Mouse (Mus musculus): ENCODE measurements at regions not wholly inside any gene's neighbourhood (a gene's known extent, or its start where the extent isn't known, plus 50 kb on each side); places are given as distances from the start of the nearest gene placed in this dataset.

- DNase-seq (ENCODE audit: low spot score), result no peak
These were observed 111.1 kb downstream of the Ccdc71l start for GRCm38 (mm10) chr12:32489415-32490139.

GRCm38 (mm10) chr12:32504196-32504595 is 125.7 kb downstream of the Ccdc71l start:
- DNase-seq (ENCODE audit: low spot score), result no peak

GRCm38 (mm10) chr12:32508671-32509070 is 130.2 kb downstream of the Ccdc71l start:
- DNase-seq (ENCODE audit: low spot score), result no peak

- DNase-seq (ENCODE audit: low spot score), result no peak
These were observed 147.1 kb downstream of the Ccdc71l start for GRCm38 (mm10) chr12:32525586-32525985.

GRCm38 (mm10) chr12:32531216-32531615 is 152.7 kb downstream of the Ccdc71l start:
- DNase-seq (ENCODE audit: low spot score), result no peak

- DNase-seq (ENCODE audit: low spot score), result no peak
These were observed 155.1 kb downstream of the Ccdc71l start for GRCm38 (mm10) chr12:32533641-32534040.

GRCm38 (mm10) chr12:32545466-32545865 is 167.0 kb downstream of the Ccdc71l start:
- no peak for DNase-seq (ENCODE audit: low spot score)

- DNase-seq (ENCODE audit: low spot score), result no peak
These were observed 167.9 kb downstream of the Ccdc71l start for GRCm38 (mm10) chr12:32546356-32546755.

GRCm38 (mm10) chr12:32553793-32554192 is 175.3 kb downstream of the Ccdc71l start:
- no peak for DNase-seq (ENCODE audit: low spot score)

GRCm38 (mm10) chr12:32567777-32568176 is 189.3 kb downstream of the Ccdc71l start:
- DNase-seq (ENCODE audit: low spot score), result no peak

- no peak for DNase-seq (ENCODE audit: low spot score)
These were observed 202.8 kb downstream of the Ccdc71l start for GRCm38 (mm10) chr12:32581304-32581703.

GRCm38 (mm10) chr12:32602131-32602815 is 217.1 kb upstream of the Nampt start:
- no peak for DNase-seq (ENCODE audit: low spot score)

- DNase-seq (ENCODE audit: low spot score), result no peak
These were observed 214.0 kb upstream of the Nampt start for GRCm38 (mm10) chr12:32605353-32605752.

- no peak for DNase-seq (ENCODE audit: low spot score)
These were observed 204.3 kb upstream of the Nampt start for GRCm38 (mm10) chr12:32615000-32615399.

- no peak for DNase-seq (ENCODE audit: low spot score)
These were observed 203.3 kb upstream of the Nampt start for GRCm38 (mm10) chr12:32616086-32616485.

GRCm38 (mm10) chr12:32617031-32617430 is 202.3 kb upstream of the Nampt start:
- DNase-seq (ENCODE audit: low spot score), result no peak

GRCm38 (mm10) chr12:32619830-32620229 is 199.5 kb upstream of the Nampt start:
- DNase-seq (ENCODE audit: low spot score), result peak; percentile 15

- no peak for DNase-seq (ENCODE audit: low spot score)
These were observed 197.6 kb upstream of the Nampt start for GRCm38 (mm10) chr12:32621739-32622138.

GRCm38 (mm10) chr12:32628552-32628951 is 190.8 kb upstream of the Nampt start:
- no peak for DNase-seq (ENCODE audit: low spot score)

GRCm38 (mm10) chr12:32632935-32633334 is 186.4 kb upstream of the Nampt start:
- peak; percentile 5 for DNase-seq (ENCODE audit: low spot score)

- no peak for DNase-seq (ENCODE audit: low spot score)
These were observed 184.3 kb upstream of the Nampt start for GRCm38 (mm10) chr12:32635055-32635454.

- peak; percentile 87 for DNase-seq (ENCODE audit: low spot score)
These were observed 181.8 kb upstream of the Nampt start for GRCm38 (mm10) chr12:32637400-32638100.

- no peak for DNase-seq (ENCODE audit: low spot score)
These were observed 178.8 kb upstream of the Nampt start for GRCm38 (mm10) chr12:32640591-32640990.

All from embryo, embryonic 10.5 days (tissue).